Mouse (Mus musculus) kidney, adult 2 months (tissue): ENCODE results near the gene Arfrp1.

Source experiments
- CTCF ChIP-seq: fragments of 200-500 bp; conservative IDR thresholded peaks from 2 replicates; pipeline ENCODE4 v1.5.1; 2011; ENCODE audit warnings: low read depth, mild to moderate bottlenecking, control low read depth, low read length, moderate library complexity, mixed read lengths; ENCODE audit not compliant: insufficient read depth, insufficient read length
- POLR2A ChIP-seq: fragments of 200-500 bp; IDR thresholded peaks from one replicate; pipeline ENCODE4 v1.6.1; 2011; ENCODE audit warnings: low read depth, low read length, control low read depth

- TF ChIP-seq POLR2A (no peak), CTCF (no peak)
Observed at GRCm38 (mm10) chr2:181342766-181343165, 22.4 kb downstream of the Arfrp1 start.
